ENCODE assay signal across 7 mouse cellular contexts in the genomic region with DNA sequence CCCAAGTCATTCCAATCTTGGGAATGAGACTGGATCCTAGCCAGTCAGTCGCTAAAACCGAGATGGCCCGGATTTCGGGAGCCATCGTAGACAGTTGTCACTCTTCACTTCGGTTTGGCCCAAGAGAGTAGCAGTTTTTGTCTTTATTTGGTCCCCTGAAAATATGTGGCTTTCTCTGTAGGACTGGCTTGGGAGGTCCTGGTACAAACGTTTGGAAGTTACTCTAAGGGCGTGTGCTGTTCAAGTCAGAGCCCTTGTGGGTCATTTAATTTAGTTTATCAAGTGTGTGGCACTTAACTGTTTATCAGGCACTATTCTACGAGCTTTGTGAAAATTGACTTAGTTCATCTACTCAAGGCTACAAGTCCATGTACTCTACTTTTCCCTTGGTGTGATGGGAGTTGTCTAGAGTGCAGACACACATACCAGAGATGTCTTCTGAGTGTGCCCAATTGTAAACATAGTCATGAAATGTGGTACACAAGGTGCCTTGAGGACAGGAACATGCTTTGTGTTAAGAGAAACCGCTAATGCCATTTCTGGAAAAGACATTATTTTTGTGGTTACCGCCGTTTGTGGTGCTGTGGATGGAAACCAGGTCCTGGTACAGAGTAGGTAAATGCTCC. TPM values are rescaled to one million over a fixed set of nuclear protein-coding genes. Genes with fewer than 3 reads are reported as not detected.
DNase-seq lines count a peak whose midpoint lies in the region; ATAC-seq and TF ChIP-seq lines count a peak whose summit lies in the region.

No protein-coding gene starts in this region.

- no peaks in the 10 kb centered on the region for H3K9me3 ChIP-seq in lung, embryonic 15.5 days
- H3K9me3 ChIP-seq in limb, embryonic 14.5 days (ENCODE audit: control insufficient read depth, low read length), result no peaks in the 10 kb centered on the region
- H3K9me3 ChIP-seq in stomach, embryonic 14.5 days (ENCODE audit: control insufficient read depth, low read depth, low read length), result no peaks in the 10 kb centered on the region

- peaks cover 6% of the 10 kb centered on the region; the same call in 1 of the 2 replicates for H3K27me3 ChIP-seq in lung, embryonic 15.5 days
- H3K27me3 ChIP-seq in limb, embryonic 14.5 days (ENCODE audit: control insufficient read depth, insufficient read depth, low read length), result no peaks in the 10 kb centered on the region; the same call in 1 of the 2 replicates
- no peaks in the 10 kb centered on the region for H3K27me3 ChIP-seq in stomach, embryonic 14.5 days (ENCODE audit: control insufficient read depth, insufficient read depth, low read length)

- H3K4me3 ChIP-seq in lung, embryonic 15.5 days, result peak overlapping the region; percentile 56
- H3K4me3 ChIP-seq in limb, embryonic 14.5 days (replicated peaks; ENCODE audit: low read length), result peak overlapping the region; percentile 55
- H3K4me3 ChIP-seq in stomach, embryonic 14.5 days (ENCODE audit: low read depth, low read length), result peak overlapping the region; percentile 44; the same call in 1 of the 2 replicates

- no peaks in the 10 kb centered on the region for H3K4me1 ChIP-seq in lung, embryonic 15.5 days
- H3K4me1 ChIP-seq in limb, embryonic 14.5 days (ENCODE audit: control insufficient read depth, insufficient read depth, low read length), result no peaks in the 10 kb centered on the region
- no peaks in the 10 kb centered on the region for H3K4me1 ChIP-seq in stomach, embryonic 14.5 days (ENCODE audit: control insufficient read depth, insufficient read depth, low read length)

- no peak overlapping the region for H3K27ac ChIP-seq in lung, embryonic 15.5 days
- H3K27ac ChIP-seq in limb, embryonic 14.5 days (replicated peaks; ENCODE audit: low read depth, low read length), result no peak overlapping the region
- H3K27ac ChIP-seq in stomach, embryonic 14.5 days (ENCODE audit: low read length), result no peak overlapping the region

- no peak for TF ChIP-seq POLR2A in limb, embryonic 14.5 days (IDR thresholded peaks at IDR 0.05; ENCODE audit: borderline replicate concordance, extremely low read depth, insufficient read depth, insufficient read length)

- no peaks in the 10 kb centered on the region for H3K36me3 ChIP-seq in lung, embryonic 15.5 days
- no peaks in the 10 kb centered on the region for H3K36me3 ChIP-seq in limb, embryonic 14.5 days (ENCODE audit: control insufficient read depth, insufficient read depth, low read length)
- H3K36me3 ChIP-seq in stomach, embryonic 14.5 days (ENCODE audit: control insufficient read depth, insufficient read depth, low read length), result no peaks in the 10 kb centered on the region

- H3K4me2 ChIP-seq in lung, embryonic 15.5 days, result peak overlapping the region; percentile 57
- peak overlapping the region; percentile 53 for H3K4me2 ChIP-seq in limb, embryonic 14.5 days (replicated peaks; ENCODE audit: low read depth, low read length, severe bottlenecking)
- H3K4me2 ChIP-seq in stomach, embryonic 14.5 days (replicated peaks; ENCODE audit: low read depth, low read length), result peak overlapping the region; percentile 39

- WGBS in lung, embryonic 15.5 days, result 60% methylated on average over 12 of the region's 12 CpGs
- 55% methylated on average over 12 of the region's 12 CpGs for WGBS in limb, embryonic 14.5 days
- WGBS in stomach, embryonic 14.5 days, result 68% methylated on average over 12 of the region's 12 CpGs

- H3K9ac ChIP-seq in lung, embryonic 15.5 days, result no peak overlapping the region
- no peak overlapping the region for H3K9ac ChIP-seq in limb, embryonic 14.5 days (ENCODE audit: low read depth, low read length, severe bottlenecking)
- H3K9ac ChIP-seq in stomach, embryonic 14.5 days (replicated peaks; ENCODE audit: low read depth, low read length), result no peak overlapping the region

- ATAC-seq in lung, embryonic 15.5 days (ENCODE audit: borderline replicate concordance, extremely low read depth, low FRiP score, low TSS enrichment), result no peak
- ATAC-seq in erythroid progenitor cell, adult 5-6 weeks (replicated peaks; ENCODE audit: low FRiP score, poor library complexity, severe bottlenecking), result peak; percentile 67
- no peak for ATAC-seq in limb, embryonic 14.5 days (ENCODE audit: low FRiP score, low read depth)
- no peak for ATAC-seq in stomach, embryonic 14.5 days (ENCODE audit: insufficient number of reproducible peaks, insufficient read depth, low FRiP score, low read depth)

- DNase-seq in lung, postnatal 10 days, result no peak
- no peak for DNase-seq in limb, embryonic 14.5 days (ENCODE audit: low spot score)
- no peak for DNase-seq in layer of hippocampus, adult 18-20 months (ENCODE audit: low spot score in 2 of 2)
- DNase-seq in urinary bladder, postnatal 25 days (ENCODE audit: low spot score), result no peak

RNA-seq across cellular contexts. Expression of a gene that starts 0.9 kb away (rescaled TPM):
- 2.3 and 2.4 TPM in 2 replicates for polyA plus RNA-seq in lung, embryonic 15.5 days (2015; fragmentation: Nextera tagmentation; extraction: Ambion mirVana)
- 121 and 139 TPM in 2 replicates for total RNA-seq in erythroid progenitor cell, adult 5-6 weeks (2015; ENCODE audit: low replicate concordance)
- 73.2 and 74.3 TPM in 2 replicates for total RNA-seq in erythroid progenitor cell, adult 5-6 weeks (2017; ENCODE audit: low replicate concordance)
- 0.84 and 0.95 TPM in 2 replicates for polyA plus RNA-seq in limb, embryonic 14.5 days (2012; rRNA removed)
- polyA plus RNA-seq in limb, embryonic 14.5 days (2014; fragmentation: Nextera tagmentation; extraction: Ambion mirVana), result 0.80 and 0.86 TPM in 2 replicates
- 4.1 and 5.0 TPM in 2 replicates for polyA plus RNA-seq in stomach, embryonic 14.5 days (2014; fragmentation: Nextera tagmentation; extraction: Ambion mirVana)
- total RNA-seq in layer of hippocampus, adult 18-20 months (2021), result 10 to 100 TPM; 12.9 to 17.9 TPM

RNA-seq across cellular contexts. Expression of a gene that starts 10.1 kb away (rescaled TPM):
- polyA plus RNA-seq in lung, embryonic 15.5 days (2015; fragmentation: Nextera tagmentation; extraction: Ambion mirVana), result not detected in 2 replicates
- not detected in 2 replicates for total RNA-seq in erythroid progenitor cell, adult 5-6 weeks (2015; ENCODE audit: low replicate concordance)
- total RNA-seq in erythroid progenitor cell, adult 5-6 weeks (2017; ENCODE audit: low replicate concordance), result 13.9 TPM in 1 of 2 replicates, not detected in the other
- 0.85 TPM in 1 of 2 replicates, not detected in the other for polyA plus RNA-seq in limb, embryonic 14.5 days (2012; rRNA removed)
- not detected in 2 replicates for polyA plus RNA-seq in limb, embryonic 14.5 days (2014; fragmentation: Nextera tagmentation; extraction: Ambion mirVana)
- polyA plus RNA-seq in stomach, embryonic 14.5 days (2014; fragmentation: Nextera tagmentation; extraction: Ambion mirVana), result 1.1 TPM in 1 of 2 replicates, not detected in the other
- total RNA-seq in layer of hippocampus, adult 18-20 months (2021), result not detected

RNA-seq across cellular contexts. Expression of a gene that starts 16.8 kb away (rescaled TPM):
- not detected in 2 replicates for polyA plus RNA-seq in lung, embryonic 15.5 days (2015; fragmentation: Nextera tagmentation; extraction: Ambion mirVana)
- 1.3 and 2.5 TPM in 2 replicates for total RNA-seq in erythroid progenitor cell, adult 5-6 weeks (2015; ENCODE audit: low replicate concordance)
- 0.45 and 1.0 TPM in 2 replicates for total RNA-seq in erythroid progenitor cell, adult 5-6 weeks (2017; ENCODE audit: low replicate concordance)
- polyA plus RNA-seq in limb, embryonic 14.5 days (2012; rRNA removed), result not detected in 2 replicates
- not detected in 2 replicates for polyA plus RNA-seq in limb, embryonic 14.5 days (2014; fragmentation: Nextera tagmentation; extraction: Ambion mirVana)
- not detected in 2 replicates for polyA plus RNA-seq in stomach, embryonic 14.5 days (2014; fragmentation: Nextera tagmentation; extraction: Ambion mirVana)
- not detected for total RNA-seq in layer of hippocampus, adult 18-20 months (2021)
